Mouse (Mus musculus) brain, adult 2 months (tissue): ENCODE results near the gene Cfap20.

Experiments
- DNase-seq: peaks from one replicate; pipeline ENCODE4 v3.0.0; 2011; ENCODE audit warnings: low read depth, low spot score

Cfap20 gene

GRCm38 (mm10) chr8:95374429-95374828 is 60.2 kb downstream of the Cfap20 start:
- DNase-seq = no peak

- DNase-seq = no peak
Observed at GRCm38 (mm10) chr8:95373389-95374002, 61.2 kb downstream of the Cfap20 start.
